Mouse (Mus musculus): Measurements from ENCODE around the gene Mgat5.

DNA sequence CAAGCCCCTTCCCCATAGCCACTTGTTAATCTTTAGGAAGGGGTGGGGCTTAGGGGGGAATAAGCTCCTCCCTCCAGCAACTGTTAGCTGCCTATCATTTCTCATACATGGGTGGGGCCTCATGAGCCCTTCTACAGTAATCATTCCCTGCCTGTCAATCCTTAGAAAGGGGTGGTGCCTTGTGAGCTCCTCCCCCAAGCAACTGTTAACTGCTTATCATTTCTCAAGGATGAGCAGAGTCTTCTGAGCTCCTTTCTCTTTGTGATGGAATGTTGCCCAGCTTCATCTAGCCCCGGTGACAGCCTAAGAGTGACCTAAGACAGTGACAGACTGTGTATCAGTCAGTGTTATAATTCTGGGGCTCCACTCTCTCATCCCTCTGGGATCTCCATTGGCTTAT lies 95.0 kb downstream of the Mgat5 start:
- no peak for TF ChIP-seq CTCF (IDR thresholded peaks at IDR 0.05; ENCODE audit: low read depth, low read length)
- no peak for TF ChIP-seq POLR2A (IDR thresholded peaks at IDR 0.05; ENCODE audit: extremely low read depth, insufficient read depth, low read length)

Measured in liver, adult 2 months (tissue).